Comparison of ENCODE assay signal across 8 mouse cellular contexts in genomic region chr5:144254811-144255631, GRCm38 (mm10). TPM values are rescaled to one million over a fixed set of nuclear protein-coding genes. Genes with fewer than 3 reads are reported as not detected.
DNase-seq lines count a peak whose midpoint lies in the region; TF ChIP-seq lines count a peak whose summit lies in the region.

No protein-coding gene starts in this region.

- TF ChIP-seq CTCF in cortical plate, adult 2 months (IDR thresholded peaks at IDR 0.05; ENCODE audit: extremely low read depth, insufficient read depth, low read length) = no peak

- H3K4me1 ChIP-seq in cortical plate, adult 2 months (ENCODE audit: control insufficient read depth, insufficient read depth, low read length) = peaks cover 13% of the 10 kb centered on the region
- peaks cover 66% of the 10 kb centered on the region for H3K4me1 ChIP-seq in megakaryocyte, embryonic 14.5 days

- H3K27ac ChIP-seq in cortical plate, adult 2 months (ENCODE audit: insufficient read depth, low read length) = no peak overlapping the region

- DNase-seq in adrenal gland, adult (ENCODE audit: inconsistent age in 2 of 2, low spot score in 1 of 2) = peak; percentile 91 to 96
- peak; percentile 81 to 85 for DNase-seq in gastrocnemius, adult 8-10 months (ENCODE audit: low spot score in 2 of 2)
- DNase-seq in induced T-regulatory cell, adult 2 months (ENCODE audit: low read depth) = peak; percentile 95
- DNase-seq in left cerebral cortex, adult 9 months (ENCODE audit: low spot score in 2 of 2) = peak; percentile 57 to 76
- peak; percentile 57 to 73 for DNase-seq in right cerebral cortex, adult 2 months (ENCODE audit: low spot score in 2 of 2)
- peak; percentile 76 to 84 for DNase-seq in urinary bladder, postnatal 36 days (ENCODE audit: low spot score in 2 of 2)

- H3K27me3 ChIP-seq in megakaryocyte, embryonic 14.5 days (replicated peaks) = no peaks in the 10 kb centered on the region

- peaks cover 29% of the 10 kb centered on the region for H3K36me3 ChIP-seq in megakaryocyte, embryonic 14.5 days (replicated peaks; ENCODE audit: low read length)

- no peak for TF ChIP-seq POLR2A in cortical plate, adult 2 months (IDR thresholded peaks at IDR 0.05; ENCODE audit: extremely low read depth, insufficient read depth, low read length)

- H3K4me3 ChIP-seq in cortical plate, adult 2 months (ENCODE audit: insufficient read depth, low read length) = peak overlapping the region; percentile 97
- H3K4me3 ChIP-seq in megakaryocyte, embryonic 14.5 days (replicated peaks) = peak overlapping the region; percentile 95

- peaks cover 7% of the 10 kb centered on the region for H3K9me3 ChIP-seq in megakaryocyte, embryonic 14.5 days

RNA-seq across cellular contexts. Expression of gene Bri3, which starts 10.8 kb away (rescaled TPM):
- polyA plus RNA-seq in cortical plate, adult 2 months (2012; rRNA removed) = 103 and 104 TPM in 2 replicates
- total RNA-seq in gastrocnemius, adult 8-10 months (2022) = 10 to 100 TPM; 35.7 to 43.3 (median 40.9) TPM
- polyA plus RNA-seq in megakaryocyte, embryonic 14.5 days (2012; ENCODE audit: insufficient read depth, low replicate concordance) = 100 and 157 TPM in 2 replicates

RNA-seq across cellular contexts. Expression of gene Tecpr1, which starts 31.6 kb away (rescaled TPM):
- polyA plus RNA-seq in cortical plate, adult 2 months (2012; rRNA removed) = 78.4 and 87.2 TPM in 2 replicates
- 10 to 100 TPM; 15.1 to 16.4 (median 15.7) TPM for total RNA-seq in gastrocnemius, adult 8-10 months (2022)
- polyA plus RNA-seq in megakaryocyte, embryonic 14.5 days (2012; ENCODE audit: insufficient read depth, low replicate concordance) = 2.8 and 13.2 TPM in 2 replicates
